21 mouse cellular contexts compared by ENCODE assay signal in the genomic region with DNA sequence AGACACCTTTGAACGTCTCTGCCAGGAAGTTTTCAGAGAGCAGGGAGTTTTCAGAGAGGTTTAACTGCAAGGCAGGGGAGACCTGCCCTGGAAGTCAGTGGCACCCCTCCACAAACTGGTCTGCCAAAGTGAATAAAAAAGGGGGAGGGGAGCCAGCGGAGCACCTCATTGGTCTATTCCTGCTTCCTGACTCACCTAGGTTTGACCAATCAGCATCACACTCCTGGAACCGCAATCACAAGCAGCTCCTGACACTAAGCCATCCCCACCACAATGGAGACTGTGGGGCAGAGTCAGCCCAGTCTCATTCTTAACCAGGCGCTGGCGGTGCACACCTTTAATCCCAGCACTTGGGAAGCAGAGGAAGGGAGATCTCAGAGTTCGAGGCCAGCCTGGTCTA. TPM values are rescaled to one million over a fixed set of nuclear protein-coding genes. Genes with fewer than 3 reads are reported as not detected.
A peak's percentile ranks its signal among the peaks of the same experiment; 100 is the strongest.
DNase-seq lines count a peak whose midpoint lies in the region; TF ChIP-seq lines count a peak whose summit lies in the region.
"Had no signal": no experiment of that assay in that cellular context is flagged by ENCODE, and none has a peak within 500 bp of the region (broad histone marks: within the 10 kb centered on the region; RNA-seq: fewer than 3 reads in every experiment).

No protein-coding gene starts in this region.

- peaks cover 0 to 5% of the 10 kb centered on the region in 2 experiments; a peak in 1 of 4 replicates for H3K4me1 ChIP-seq in MEL (ENCODE audit: control insufficient read depth in 1 of 2, insufficient read depth in 2 of 2, low read length in 2 of 2)
- H3K4me1 ChIP-seq in limb, embryonic 10.5 days = no peaks in the 10 kb centered on the region; the same call in 1 of the 2 replicates
- H3K4me1 ChIP-seq: embryonic facial prominence, embryonic 15.5 days had no signal

- H3K36me3 ChIP-seq in MEL (ENCODE audit: control insufficient read depth in 1 of 2, insufficient read depth in 2 of 2, low read length in 2 of 2) = 0 out of 4 replicates have a peak, but pooled peaks cover 0 to 2% of the 10 kb centered on the region in 2 experiments
- H3K36me3 ChIP-seq in limb, embryonic 10.5 days = no peaks in the 10 kb centered on the region
- H3K36me3 ChIP-seq: embryonic facial prominence, embryonic 13.5 days; embryonic facial prominence, embryonic 15.5 days; forebrain, embryonic 10.5 days; forebrain, embryonic 12.5 days; G1E had no signal

- no peak overlapping the region for H3K4me3 ChIP-seq in MEL (ENCODE audit: control insufficient read depth in 1 of 2, insufficient read depth in 1 of 2, low read depth in 2 of 2, low read length in 2 of 2)
- no peak overlapping the region for H3K4me3 ChIP-seq in limb, embryonic 10.5 days
- H3K4me3 ChIP-seq: embryonic facial prominence, embryonic 13.5 days; embryonic facial prominence, embryonic 15.5 days; erythroblast, embryonic 14.5 days; forebrain, embryonic 10.5 days; forebrain, embryonic 12.5 days had no signal

- H3K27me3 ChIP-seq in MEL (ENCODE audit: control insufficient read depth in 1 of 2, insufficient read depth in 2 of 2, low read length in 2 of 2) = no peaks in the 10 kb centered on the region
- H3K27me3 ChIP-seq in limb, embryonic 10.5 days (ENCODE audit: low read depth, poor library complexity, severe bottlenecking) = no peaks in the 10 kb centered on the region
- H3K27me3 ChIP-seq: embryonic facial prominence, embryonic 13.5 days; embryonic facial prominence, embryonic 15.5 days had no signal

- no peak for TF ChIP-seq RAD21 in MEL (IDR thresholded peaks at IDR 0.05; ENCODE audit: low read depth, low read length)

- DNase-seq in 3134 (ENCODE audit: extremely low read depth, insufficient read length, low spot score) (peak; percentile 25), 416B (ENCODE audit: low read depth) (peak; percentile 53), MEL (ENCODE audit: low read depth, low spot score) (peak; percentile 77), ZHBTc4 (ENCODE audit: low read depth, low spot score) (peak; percentile 49)
- no peak for DNase-seq in T-cell, adult 2 months (ENCODE audit: low spot score)
- DNase-seq in embryo, embryonic 11 days = no peak
- no peak for DNase-seq in limb, embryonic 10.5 days (ENCODE audit: low spot score)
- DNase-seq: adrenal gland, adult 8-10 months; adrenal gland, postnatal 14 days; adrenal gland, postnatal 36 days; cerebellum, adult 11 months; cerebellum, adult 18-20 months; cerebellum, adult 8-10 months; cerebellum, adult 9-11 months; cerebellum, postnatal 25 days had no signal

- no peaks in the 10 kb centered on the region for H3K79me2 ChIP-seq in MEL (ENCODE audit: control insufficient read depth, insufficient read depth, low read length, poor library complexity)

- TF ChIP-seq POLR2A in MEL (IDR thresholded peaks at IDR 0.05; ENCODE audit: control insufficient read depth in 1 of 2, insufficient read depth in 1 of 2, low read depth in 1 of 2, low read length in 2 of 2, poor library complexity in 1 of 2) = no peak

- 51% methylated on average over 6 of the region's 6 CpGs for WGBS in limb, embryonic 10.5 days

- no peak overlapping the region for H3K9ac ChIP-seq in MEL (ENCODE audit: control insufficient read depth, low read depth, low read length, poor library complexity, severe bottlenecking)
- H3K9ac ChIP-seq: embryonic facial prominence, embryonic 13.5 days; embryonic facial prominence, embryonic 15.5 days; forebrain, embryonic 12.5 days had no signal

- no peaks in the 10 kb centered on the region for H3K9me3 ChIP-seq in MEL (replicated peaks; ENCODE audit: insufficient read depth, low read length)
- H3K9me3 ChIP-seq in limb, embryonic 10.5 days (replicated peaks) = no peaks in the 10 kb centered on the region
- H3K9me3 ChIP-seq: embryonic facial prominence, embryonic 13.5 days; embryonic facial prominence, embryonic 15.5 days; forebrain, embryonic 10.5 days; forebrain, embryonic 12.5 days; G1E had no signal

- no peak for TF ChIP-seq EP300 in MEL (IDR thresholded peaks at IDR 0.05; ENCODE audit: low read depth in 1 of 2, low read length in 2 of 2)

- no peak overlapping the region for H3K27ac ChIP-seq in MEL (ENCODE audit: control insufficient read depth, low read depth, low read length)
- no peak overlapping the region for H3K27ac ChIP-seq in limb, embryonic 10.5 days
- H3K27ac ChIP-seq: embryonic facial prominence, embryonic 13.5 days; embryonic facial prominence, embryonic 15.5 days; forebrain, embryonic 10.5 days; forebrain, embryonic 12.5 days had no signal

- TF ChIP-seq CTCF in MEL (IDR thresholded peaks at IDR 0.05 in 2 of 3, conservative IDR thresholded peaks at IDR 0.05 in 1 of 3; ENCODE audit: control insufficient read depth in 1 of 3, insufficient read depth in 1 of 3, low read depth in 2 of 3, low read length in 3 of 3, poor library complexity in 1 of 3, severe bottlenecking in 1 of 3) = no peak

TF ChIP-seq in MEL, 35 proteins besides CTCF, POLR2A, EP300 and RAD21:
- no peak for TF ChIP-seq BHLHE40 (IDR thresholded peaks at IDR 0.05; ENCODE audit: borderline replicate concordance, low read depth, low read length)
- TF ChIP-seq TAL1 (IDR thresholded peaks at IDR 0.05; ENCODE audit: low read length) = no peak
- TF ChIP-seq JUND (IDR thresholded peaks at IDR 0.05; ENCODE audit: low read depth, low read length) = no peak
- no peak for TF ChIP-seq POLR2AphosphoS2 (IDR thresholded peaks at IDR 0.05; ENCODE audit: low read length)
- TF ChIP-seq SMC3 (IDR thresholded peaks at IDR 0.05; ENCODE audit: low read depth, low read length) = no peak
- no peak for TF ChIP-seq MAZ (IDR thresholded peaks at IDR 0.05; ENCODE audit: low read depth, low read length)

RNA-seq across cellular contexts. Expression of a gene that starts 48.4 kb away (rescaled TPM):
- total RNA-seq in MEL (2012; rRNA removed) = 39.5 and 40.7 TPM in 2 replicates
- polyA plus RNA-seq in MEL (2012; ENCODE audit: insufficient read depth in 1 of 2, insufficient read length in 2 of 2, low read depth in 1 of 2, low replicate concordance in 2 of 2, missing spikeins in 1 of 2) = 10 to 100 TPM in 1 of 2 experiments, not detected in 1; 42.3 TPM
- 61.0 and 67.6 TPM in 2 replicates for polyA plus RNA-seq in limb, embryonic 10.5 days (2016; fragmentation: Nextera tagmentation; extraction: Ambion mirVana)

RNA-seq across cellular contexts. Expression of a gene that starts 48.4 kb away (rescaled TPM):
- 18.6 and 21.2 TPM in 2 replicates for total RNA-seq in MEL (2012; rRNA removed)
- polyA plus RNA-seq in MEL (2012; ENCODE audit: insufficient read depth in 1 of 2, insufficient read length in 2 of 2, low read depth in 1 of 2, low replicate concordance in 2 of 2, missing spikeins in 1 of 2) = 10 to 100 TPM in 1 of 2 experiments, not detected in 1; 22.7 TPM
- polyA plus RNA-seq in limb, embryonic 10.5 days (2016; fragmentation: Nextera tagmentation; extraction: Ambion mirVana) = 45.4 and 47.7 TPM in 2 replicates

Comparison
In these comparisons a context has a peak if more than half of its experiments do, and no peak if none do; other contexts are left out.
1. DNase-seq: peak in 3134 (single experiment), 416B (single experiment), MEL (single experiment) and ZHBTc4 (single experiment); none in T-cell, adult 2 months (single experiment), embryo, embryonic 11 days (single experiment) and limb, embryonic 10.5 days (single experiment).